Mouse (Mus musculus) thymus, postnatal 14 days (tissue): Measurements from ENCODE around the gene Il1rl2.
"Not testable (repeated sequence)": the region's sequence is repeated elsewhere in the genome, so short reads cannot be mapped to it uniquely, and the experiment has no call there.

Experiments
- DNase-seq: peaks from one replicate; pipeline ENCODE4 v3.0.0; 2021

Gene Il1rl2

GRCm38 (mm10) chr1:40324457-40324856 is at the start of gene Il1rl2:
Il1rl2 (plus strand) TSS chr1:40324610.
- peak; percentile 62 for DNase-seq

DNA sequence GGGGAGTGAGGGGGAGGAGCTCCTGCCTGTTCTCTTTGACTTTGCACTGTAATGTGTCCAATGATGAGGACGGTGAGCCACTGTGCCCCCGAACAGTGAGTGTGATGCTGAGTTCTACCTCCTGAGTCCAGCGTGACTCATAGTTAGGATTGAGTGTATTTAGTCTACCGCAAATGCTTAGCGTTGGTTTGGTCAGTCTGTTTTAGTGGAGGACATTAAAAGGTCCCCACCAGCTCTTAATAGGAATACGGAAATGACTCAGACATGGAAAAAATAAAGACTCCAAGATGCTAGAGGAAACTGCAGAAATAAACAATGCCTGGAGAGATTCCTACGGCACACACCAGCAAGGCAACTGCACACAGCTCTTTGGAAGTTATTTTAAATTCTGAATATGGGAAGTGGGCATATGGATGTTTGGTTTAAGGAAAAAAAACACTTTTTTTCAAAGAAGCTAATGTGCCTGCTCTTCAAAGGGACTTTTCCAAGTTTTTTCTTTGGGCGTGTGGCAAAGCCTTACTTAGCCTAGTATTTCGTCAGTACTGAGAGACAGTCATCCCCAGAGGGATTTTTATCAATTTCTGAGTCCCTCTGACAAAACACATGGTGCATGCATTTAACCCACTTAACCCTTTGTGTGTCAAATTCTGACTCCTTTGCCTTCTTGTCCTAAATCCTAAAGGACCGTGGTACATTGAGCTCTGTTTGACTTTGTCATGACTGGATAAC is 49.0 kb upstream of the Il1rl2 start:
- no peak for DNase-seq

- no peak for DNase-seq
These were observed 46.5 kb upstream of the Il1rl2 start for GRCm38 (mm10) chr1:40277944-40278343.

DNA sequence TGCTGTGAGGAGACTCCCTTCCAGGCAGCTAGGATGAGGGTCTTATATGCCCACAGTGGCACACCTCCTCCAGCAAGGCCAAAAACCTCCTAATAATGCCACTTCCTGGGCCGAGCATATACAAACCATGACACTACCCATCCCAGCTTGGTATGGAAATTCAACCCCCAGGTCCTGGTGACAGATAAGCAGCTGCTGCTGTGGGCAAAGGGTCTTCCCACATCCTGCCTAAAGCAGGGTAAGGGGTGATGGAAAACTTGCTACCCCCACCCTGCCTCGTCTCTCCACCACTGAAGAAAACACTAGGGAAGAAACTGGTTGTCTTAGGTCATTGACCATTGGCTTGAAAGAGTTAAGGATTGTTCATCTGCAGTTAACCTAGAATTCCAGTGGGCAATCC is 45.7 kb upstream of the Il1rl2 start:
- DNase-seq, result no peak

GRCm38 (mm10) chr1:40279182-40279743 is 45.1 kb upstream of the Il1rl2 start:
- DNase-seq, result no peak

DNA sequence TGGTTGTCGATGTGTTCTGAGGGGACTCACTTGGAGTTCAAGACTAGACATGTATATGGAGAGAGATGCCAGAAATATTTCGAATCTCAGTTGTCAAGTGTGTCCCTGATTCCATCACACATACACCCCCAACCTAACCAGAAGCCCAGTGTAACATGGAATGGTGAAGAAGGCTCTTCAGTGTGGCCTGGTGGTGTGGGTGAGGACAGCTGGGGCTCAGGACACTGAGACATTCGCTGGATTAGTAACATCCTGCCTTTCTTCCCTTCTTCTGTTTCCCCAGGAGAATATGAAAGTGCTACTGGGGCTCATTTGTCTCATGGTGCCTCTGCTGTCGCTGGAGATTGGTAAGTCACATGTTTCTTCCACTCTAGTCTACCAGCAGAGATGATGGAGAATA is 42.5 kb upstream of the Il1rl2 start:
- no peak for DNase-seq

DNA sequence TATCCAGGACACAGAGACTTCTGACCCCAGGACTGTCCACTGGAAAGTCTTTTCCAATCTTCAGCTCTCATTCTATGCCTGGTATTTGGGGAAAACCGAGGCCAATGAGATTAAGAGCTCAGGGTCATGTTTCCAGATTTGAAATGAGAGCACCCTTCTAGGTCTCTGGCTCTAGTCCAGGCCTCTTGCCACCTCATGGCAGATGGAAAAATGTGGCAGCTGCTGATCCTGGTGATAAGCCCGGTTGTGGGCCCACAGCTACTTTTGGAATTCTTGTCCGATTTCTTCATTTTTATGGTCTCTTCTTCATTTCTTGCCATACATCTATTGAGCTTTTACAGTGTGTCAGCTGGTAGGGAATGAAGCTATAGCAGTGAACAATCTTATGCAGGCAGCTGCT is 42.0 kb upstream of the Il1rl2 start:
- no peak for DNase-seq

DNA sequence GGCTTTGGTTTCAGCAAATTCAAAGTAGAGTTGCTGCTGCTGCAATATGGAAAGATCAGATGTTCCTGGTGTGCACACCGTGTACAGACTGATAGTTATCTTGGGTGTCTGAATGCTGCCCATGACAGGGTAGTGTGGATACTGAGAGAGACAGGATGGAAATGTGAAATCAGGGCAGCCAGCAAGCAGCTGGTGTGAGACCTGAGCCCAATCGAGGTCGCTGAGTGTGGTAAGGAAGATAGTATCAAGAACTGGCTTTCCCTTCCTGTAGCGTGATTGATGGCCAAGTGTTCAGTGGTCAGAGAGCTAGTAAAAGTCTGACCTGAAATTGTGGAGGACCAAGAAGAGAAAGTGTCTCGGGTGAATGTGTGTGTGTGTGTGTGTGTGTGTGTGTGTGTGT is 40.4 kb upstream of the Il1rl2 start:
- no peak for DNase-seq

DNA sequence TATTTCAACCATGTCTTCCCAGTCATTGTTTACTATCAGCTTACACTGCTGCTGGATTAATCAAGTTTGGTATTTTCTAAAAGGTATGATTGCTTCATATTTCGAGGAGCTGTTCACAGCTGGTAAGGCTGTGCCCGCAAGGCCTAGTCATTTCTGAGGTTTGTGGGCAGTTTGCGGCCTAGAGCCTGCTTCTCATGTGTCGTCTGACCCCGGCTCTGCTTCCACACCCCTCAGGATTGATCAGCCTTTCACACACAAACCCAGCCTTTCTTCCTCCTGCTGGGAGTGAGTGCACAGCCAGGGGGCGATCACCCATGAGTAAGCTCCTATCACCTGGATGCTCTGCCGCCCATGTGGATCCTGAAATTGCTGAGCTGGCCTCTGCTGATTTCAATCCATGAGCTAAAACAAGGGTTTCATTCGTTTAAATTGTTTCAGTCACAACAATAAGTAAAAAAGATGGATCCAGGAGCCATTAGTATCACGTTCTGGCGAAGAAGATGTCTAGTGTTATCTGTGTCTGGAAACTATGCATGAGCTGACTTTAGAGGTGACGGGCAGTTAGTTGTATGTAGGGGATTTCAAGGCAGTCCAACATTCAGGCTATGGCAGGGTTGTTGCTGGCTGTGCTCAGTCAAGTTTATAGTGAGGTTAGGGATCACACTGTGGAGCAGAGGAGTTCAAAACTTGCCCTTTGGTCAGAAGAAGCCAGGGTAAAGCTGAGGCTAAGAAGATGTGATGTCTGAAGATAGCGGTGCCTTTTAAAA is 33.7 kb upstream of the Il1rl2 start:
- DNase-seq, result peak; percentile 19

DNA sequence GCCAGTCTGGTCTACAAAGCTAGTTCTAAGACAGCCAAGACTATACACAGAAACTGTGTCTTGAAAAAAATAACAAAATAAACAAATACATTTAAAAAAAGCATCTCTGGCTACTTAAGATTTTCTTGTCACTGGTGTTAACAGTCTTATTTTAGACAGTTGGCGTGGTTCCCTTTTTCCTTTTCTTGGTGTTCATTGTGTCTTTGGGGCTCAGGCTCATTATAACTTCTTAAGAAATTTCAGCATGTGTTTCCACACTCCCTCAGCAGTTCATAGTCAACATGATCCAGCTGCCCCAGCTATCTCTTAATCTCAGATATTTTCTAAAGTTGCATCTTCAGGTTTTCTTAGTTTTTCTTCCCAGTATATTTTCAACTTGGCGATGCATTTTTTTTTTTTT is 32.2 kb upstream of the Il1rl2 start:
- DNase-seq, result no peak

- peak; percentile 14 for DNase-seq
These were observed 30.5 kb upstream of the Il1rl2 start for GRCm38 (mm10) chr1:40293891-40294290.

DNA sequence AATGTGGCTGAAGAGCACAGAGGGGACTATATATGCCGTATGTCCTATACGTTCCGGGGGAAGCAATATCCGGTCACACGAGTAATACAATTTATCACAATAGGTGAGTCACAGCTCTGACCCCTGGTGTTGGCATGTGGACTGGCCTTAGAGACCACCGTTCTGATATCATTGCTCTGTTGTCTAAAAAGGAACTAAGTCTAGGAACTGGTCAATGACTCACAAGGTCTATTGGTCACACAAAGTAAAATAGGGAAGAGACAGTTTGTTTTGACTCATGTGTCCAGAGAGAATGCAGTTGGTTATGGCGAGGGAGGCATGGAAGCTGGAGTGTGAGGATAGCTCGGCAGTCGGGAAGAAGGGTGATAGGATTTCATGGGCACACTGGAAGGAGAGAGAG is 29.6 kb upstream of the Il1rl2 start:
- DNase-seq, result no peak

- DNase-seq, result no peak
These were observed 26.4 kb upstream of the Il1rl2 start for GRCm38 (mm10) chr1:40298053-40298452.

DNA sequence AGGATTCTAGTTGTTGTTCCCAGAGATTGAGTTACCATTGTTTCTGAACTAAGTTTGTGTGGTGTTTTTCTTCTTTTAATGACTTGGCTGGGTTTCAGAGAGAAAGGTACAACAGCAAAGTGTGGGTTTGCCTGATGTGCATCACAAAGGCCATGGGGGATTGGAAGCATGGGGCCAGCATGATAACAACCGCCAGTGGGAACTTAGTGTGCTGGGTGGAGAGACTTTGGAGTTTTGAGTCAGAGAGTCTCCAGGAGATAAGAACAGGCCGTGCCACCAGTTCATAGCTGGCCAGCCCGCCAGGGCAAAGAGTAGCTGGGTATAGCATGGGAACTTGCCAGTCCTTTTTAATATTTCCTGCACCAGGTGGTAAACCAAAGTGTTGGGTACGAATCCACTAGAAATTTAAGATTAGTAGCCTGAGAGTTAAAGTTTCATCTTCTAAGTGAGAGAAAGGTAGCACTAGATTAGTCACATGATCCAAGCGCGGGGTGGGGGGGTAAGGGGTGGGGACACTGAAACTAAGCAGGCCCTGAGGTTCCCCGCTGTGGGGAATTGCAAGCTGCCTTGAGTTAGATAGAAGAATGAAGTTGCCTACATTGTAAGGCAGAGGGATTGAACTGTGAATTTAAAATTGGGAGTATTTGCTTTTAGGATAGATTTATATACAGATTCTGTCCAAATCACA is 21.1 kb upstream of the Il1rl2 start:
- no peak for DNase-seq

DNA sequence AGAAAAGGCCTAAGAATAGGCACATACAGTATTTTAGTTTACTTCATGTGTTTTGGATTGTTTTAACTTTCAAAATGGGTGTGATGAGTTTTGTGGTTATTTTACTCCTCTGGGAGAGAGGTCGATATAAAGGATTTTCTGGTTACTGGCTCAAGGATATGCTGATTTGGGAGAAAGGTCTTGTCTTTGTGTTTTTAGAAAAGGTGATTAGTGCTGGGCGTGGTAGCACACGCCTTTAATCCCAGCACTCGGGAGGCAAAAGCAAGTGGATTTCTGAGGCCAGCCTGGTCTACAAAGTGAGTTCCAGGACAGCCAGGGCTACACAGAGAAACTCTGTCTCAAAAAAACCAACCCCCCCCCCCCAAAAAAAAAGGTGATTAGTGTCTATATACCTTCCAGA is 20.1 kb upstream of the Il1rl2 start:
- not testable (repeated sequence) for DNase-seq

DNA sequence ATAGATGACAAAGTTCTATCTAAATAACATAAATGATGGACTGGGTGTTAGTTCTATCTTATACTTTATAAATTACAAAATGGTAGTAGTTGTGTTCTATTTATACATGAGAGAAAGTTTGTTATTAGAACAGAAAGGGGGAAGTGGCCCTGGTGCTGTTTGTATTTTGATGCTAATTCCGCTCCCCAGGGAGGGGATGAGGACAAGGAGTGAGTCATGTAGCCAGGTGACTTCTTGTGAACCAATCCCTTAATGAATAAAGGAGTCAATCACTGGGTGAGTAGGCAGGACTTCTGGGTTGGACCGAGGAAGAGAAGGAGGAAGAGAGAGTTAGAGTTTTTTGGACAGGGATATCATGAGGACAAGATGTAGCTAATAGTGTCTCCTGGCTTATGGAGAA is 18.3 kb upstream of the Il1rl2 start:
- DNase-seq, result no peak

- DNase-seq, result no peak
These were observed 13.3 kb upstream of the Il1rl2 start for GRCm38 (mm10) chr1:40311123-40311522.

- no peak for DNase-seq
These were observed 12.8 kb upstream of the Il1rl2 start for GRCm38 (mm10) chr1:40311625-40312024.

GRCm38 (mm10) chr1:40314016-40314415 is 10.4 kb upstream of the Il1rl2 start:
- no peak for DNase-seq

GRCm38 (mm10) chr1:40317657-40318056 is 6.8 kb upstream of the Il1rl2 start:
- no peak for DNase-seq

DNA sequence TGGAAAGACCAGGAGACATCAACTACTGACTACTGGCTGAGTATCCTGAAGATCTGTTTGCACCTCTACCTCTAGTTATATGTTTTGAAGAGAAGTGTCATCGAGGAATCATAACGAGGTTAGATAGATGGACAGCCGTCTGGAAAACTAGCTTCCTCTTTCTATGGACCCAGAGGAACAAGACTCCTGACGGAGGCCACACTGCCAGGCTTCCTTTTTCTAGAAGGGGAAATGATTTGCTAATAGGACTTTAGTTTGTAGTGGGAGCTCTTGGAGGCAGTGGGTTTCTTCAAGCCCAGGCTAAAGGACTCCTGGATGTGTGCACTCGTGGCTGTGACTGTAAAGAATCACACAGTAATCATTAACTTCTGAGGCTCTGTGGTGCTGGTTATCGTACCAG is 2.6 kb upstream of the Il1rl2 start:
- no peak for DNase-seq

GRCm38 (mm10) chr1:40322543-40322942 is 1.9 kb upstream of the Il1rl2 start:
- no peak for DNase-seq

DNA sequence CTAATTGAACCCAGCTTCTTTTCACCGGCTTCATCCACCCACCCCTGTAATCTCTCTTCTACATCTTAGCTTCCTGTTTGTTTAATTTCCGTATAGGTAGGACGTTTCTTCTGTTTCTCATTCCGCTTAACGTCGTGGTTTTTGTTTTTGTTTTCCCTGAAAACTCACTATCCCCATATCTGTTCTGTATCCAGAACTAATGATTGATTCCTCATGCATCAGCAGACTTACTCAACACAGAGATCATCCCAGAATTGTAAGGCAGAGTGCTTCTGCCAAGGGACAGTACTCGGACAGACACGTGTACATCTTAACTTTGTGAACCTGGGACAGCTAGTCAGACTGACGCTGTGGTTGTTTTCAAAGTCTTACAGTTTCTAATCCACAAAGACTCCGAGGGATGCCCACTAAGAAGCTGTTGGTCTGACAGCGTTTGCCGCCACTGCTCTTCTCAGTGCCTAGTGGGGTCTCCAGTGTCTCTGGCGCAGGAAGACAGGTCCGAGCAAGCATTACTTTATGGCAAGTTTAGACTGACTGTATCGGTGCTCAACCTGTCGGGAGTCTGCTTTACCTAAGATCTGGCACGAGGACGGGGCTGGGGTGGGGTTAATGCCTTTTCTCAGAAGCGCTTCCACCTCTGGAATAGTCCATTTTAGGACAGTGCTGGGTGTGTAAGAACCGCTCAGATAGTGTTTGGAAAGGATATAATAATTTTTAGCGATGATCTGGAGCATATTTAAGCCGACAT is 719 bp downstream of the Il1rl2 start:
- DNase-seq, result peak; percentile 29
